Mouse (Mus musculus) urinary bladder, postnatal 36 days (tissue): Measurements from ENCODE around the gene Acvrl1.

Source experiments
- DNase-seq, 2 experiments: peaks; one replicate each; pipeline ENCODE4 v3.0.0; 2022; ENCODE audit warnings: low spot score in 2 of 2, mixed read lengths in 1 of 2

Acvrl1 gene

DNA sequence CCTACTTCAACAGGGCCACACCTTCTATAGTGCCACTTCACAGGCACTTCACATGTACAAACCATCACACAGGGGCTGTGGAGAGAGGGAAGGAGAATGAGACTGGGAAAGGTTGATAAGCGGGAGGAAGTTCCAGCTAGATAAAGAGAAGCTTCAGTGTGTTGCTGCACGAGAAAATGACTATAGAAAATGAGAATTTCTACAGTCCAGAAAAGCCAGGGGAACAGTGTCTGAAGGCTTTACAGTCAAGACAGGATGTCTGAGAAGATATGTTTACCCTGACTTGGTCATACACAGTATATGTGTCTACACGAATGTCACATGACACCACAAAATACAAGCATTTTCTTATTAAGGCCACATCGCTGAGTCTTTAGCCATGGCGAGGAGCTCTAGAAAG, 41.6 kb downstream of the Acvrl1 start:
- DNase-seq, result no peak

DNA sequence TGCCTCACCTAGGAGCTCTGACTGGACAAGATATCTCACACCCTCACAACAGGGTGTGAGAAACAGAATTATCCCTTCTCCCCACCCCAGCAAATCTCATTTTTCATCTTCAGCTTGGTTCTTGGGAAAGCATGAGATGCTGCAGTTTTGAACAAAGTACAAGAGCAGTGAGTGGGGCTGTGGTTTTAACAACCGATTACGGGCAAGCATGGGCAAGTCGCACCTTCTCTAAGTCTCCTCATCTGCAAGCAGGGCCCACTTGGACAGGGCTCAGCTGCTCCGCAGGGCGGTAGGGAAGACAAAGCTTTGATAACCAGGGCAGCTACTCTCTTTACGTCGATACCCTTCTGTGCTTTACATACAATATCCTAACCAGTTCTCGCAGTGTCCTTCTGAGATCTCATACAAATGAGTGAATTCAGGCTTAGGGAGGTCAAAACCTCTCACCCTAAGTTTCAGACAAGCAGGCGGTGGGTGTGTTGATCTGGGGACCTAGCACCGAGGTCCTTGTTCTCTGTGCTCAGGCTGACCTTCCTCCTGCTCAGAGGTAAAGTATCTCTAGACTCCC, 42.2 kb downstream of the Acvrl1 start:
- no peak for DNase-seq

DNA sequence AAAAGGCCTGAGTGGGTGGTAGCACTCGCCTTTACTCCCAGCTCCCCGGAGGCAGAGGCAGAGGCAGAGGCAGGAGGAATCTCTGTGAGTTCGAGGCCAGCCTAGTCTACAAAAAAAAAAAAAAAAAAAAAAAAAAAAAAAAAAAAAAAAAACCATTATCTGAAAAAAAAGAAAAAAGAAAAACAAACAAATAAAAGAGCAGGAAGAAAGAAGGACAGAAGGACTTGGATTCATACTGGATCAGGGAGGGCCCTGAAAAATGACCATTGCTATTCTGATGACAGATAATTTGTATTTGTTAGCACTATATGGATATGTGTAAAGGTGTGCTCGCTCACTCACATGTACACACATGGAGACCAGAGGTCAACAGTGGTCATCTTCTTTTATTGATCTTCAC, 43.0 kb downstream of the Acvrl1 start:
- DNase-seq, result no peak

DNA sequence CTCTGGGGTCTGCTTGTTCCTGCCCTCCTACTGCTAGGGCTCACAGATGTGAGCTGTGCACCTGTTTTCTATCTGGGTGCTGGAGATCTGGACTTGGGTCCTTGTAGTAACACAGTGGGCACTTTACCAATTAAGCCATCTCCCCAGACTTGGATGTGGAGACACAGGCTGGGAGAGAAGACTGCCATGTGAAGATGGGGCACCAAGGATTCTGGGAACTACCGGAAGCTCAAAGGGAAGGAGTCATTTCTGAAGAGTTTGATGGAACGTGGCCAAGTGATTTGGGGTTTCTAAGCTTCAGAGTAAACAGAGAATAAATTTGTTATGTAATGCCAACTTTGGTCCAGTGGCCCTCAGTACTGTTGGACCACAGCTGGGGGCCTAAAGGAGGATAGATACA, 43.7 kb downstream of the Acvrl1 start:
- no peak for DNase-seq

DNA sequence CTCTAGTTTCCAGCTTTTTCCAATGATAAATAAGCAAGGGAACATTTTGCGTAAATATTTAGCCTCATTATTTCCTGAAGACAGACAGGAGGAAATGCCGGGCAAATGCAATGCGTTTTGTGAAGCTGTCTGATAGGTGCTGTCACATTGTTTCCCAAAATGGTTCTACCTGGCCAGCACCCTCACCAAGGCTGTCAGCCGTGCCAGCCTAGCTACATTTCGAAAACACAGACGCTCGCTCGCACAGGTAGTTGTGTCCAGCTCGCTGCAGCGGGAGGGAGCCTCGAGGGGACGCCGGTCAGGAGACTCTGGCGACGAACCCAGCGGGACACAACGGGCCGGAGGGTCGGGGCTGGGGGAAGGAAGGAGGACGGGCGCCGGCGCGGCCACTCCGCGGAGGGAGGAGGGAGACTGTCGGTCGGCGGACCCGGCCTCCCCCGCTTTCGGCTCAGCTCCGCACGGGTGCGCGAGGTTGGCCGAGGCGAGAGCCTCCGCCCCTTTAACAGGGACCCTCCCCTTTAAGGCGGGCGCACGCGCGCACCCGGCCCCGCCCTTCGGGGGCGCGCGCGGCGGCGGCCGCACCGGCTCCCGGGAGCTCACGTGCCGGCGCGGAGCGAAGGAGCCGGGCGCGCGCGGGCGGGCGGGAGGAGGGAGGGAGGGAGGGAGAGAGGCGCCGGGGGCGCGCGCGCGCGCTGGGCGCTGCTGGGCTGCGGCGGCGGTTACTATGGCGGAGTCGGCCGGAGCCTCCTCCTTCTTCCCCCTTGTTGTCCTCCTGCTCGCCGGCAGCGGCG, 45.3 kb downstream of the Acvrl1 start, which contains the start of gene Acvr1b:
TSS of gene Acvr1b (plus strand) at position 647 of the 791 bp plus-strand sequence.
- DNase-seq, result peak; percentile 86 to 91

DNA sequence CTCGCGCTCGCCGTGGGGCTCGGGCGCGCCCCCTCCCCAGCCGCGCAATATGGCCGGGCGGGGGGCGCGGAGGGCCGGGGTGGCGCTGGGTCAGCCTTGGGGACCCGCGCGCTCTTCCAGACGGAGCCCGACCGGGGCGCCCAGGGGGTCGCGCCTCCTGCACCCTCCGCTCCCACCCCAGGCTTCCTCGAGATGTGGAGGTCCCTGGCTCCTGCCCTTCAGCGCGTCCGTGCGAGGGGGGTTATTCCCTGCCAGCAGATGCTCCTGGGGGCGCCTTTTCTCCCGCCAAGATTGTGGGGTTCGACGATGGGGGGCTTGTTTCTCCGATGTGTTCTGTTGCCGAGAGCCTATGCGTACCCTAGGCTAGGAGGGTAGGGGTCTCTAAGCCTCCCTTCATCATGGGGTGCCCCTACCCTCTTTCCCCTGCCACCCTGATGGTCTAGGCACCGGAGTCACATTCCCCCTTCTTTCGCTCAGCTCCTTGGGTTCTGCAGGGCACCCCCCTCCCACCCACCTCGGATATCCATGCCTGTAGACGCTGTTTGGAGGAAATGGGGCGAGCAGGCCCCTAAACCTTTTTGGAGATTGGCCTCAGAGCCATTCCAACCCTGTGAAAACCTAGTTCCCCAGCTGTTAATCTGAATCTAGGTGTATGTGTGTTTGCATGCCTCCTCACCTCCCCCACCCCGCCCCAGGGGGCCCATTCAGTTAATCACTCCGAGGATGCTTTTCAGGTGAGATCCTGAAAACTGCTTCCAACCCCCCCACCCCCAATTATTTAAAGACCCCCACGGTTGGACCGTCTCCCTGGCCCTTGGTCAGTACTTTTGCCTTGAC, 46.2 kb downstream of the Acvrl1 start:
- DNase-seq, result no peak

DNA sequence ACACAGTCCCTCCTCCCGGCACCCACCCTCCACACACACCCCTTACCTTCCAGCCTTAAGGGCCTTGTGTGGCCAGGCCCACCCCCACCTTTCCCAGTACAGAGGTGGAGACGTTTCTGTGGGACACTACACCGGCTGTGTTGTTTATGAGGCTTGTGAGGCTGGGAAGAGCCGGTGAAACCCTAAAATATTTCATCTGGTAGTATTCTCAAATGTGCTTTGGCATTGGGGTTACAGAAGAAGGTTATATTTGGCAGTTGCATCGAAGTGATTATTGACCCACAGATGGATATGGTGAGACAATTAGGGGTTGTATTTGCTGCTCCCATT, 46.8 kb downstream of the Acvrl1 start:
- DNase-seq, result no peak

DNA sequence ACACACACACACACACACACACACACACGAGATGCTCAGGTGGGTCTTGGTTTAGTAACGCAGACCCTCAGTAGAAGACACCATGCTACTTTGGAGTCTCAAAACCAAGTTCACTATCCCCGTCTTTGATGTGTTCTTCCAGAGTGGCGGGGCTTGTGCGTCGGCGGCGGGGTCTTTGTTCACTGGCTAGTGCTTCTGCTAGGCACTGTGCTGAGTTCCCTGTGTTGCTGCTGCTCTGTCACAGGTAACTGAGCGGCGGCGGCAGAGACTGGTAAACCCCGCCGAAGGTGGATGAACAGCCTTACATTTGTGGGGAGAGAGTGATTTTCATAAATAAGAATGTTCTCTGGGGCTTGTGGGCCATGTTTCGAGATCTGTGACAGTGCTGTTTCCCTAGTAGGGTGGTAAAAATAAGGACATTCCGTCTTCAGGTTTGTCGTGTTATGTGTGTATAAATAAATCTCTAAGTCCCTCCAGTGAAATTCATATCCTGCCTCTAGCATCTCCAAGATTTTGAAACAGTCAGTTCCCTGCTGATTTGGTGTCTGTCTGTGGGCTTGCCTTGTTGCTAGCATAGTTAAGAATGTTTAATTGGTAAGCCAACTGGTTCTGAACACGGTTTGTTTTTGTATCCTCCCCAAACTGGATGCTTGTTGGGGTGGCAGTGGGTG, 47.4 kb downstream of the Acvrl1 start:
- no peak for DNase-seq

DNA sequence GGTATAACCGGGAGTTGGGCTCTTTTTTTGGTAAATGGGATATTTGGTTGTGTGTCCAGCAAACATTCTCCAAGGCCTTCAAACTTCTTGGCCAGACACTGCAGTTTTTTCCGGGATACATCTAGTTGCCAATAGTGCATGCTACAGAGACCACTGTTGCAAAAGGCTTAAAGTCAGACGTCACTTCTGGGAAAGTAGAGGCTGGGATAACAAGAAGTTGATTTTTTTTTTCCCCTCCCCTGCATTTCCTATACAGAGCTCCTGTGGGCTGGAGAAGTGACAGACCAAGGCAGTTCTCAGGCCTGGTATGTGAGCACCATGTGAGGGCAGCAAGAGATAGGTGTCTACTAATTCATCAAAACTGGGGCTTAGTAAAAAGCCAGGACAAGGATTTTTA, 48.0 kb downstream of the Acvrl1 start:
- DNase-seq, result no peak

DNA sequence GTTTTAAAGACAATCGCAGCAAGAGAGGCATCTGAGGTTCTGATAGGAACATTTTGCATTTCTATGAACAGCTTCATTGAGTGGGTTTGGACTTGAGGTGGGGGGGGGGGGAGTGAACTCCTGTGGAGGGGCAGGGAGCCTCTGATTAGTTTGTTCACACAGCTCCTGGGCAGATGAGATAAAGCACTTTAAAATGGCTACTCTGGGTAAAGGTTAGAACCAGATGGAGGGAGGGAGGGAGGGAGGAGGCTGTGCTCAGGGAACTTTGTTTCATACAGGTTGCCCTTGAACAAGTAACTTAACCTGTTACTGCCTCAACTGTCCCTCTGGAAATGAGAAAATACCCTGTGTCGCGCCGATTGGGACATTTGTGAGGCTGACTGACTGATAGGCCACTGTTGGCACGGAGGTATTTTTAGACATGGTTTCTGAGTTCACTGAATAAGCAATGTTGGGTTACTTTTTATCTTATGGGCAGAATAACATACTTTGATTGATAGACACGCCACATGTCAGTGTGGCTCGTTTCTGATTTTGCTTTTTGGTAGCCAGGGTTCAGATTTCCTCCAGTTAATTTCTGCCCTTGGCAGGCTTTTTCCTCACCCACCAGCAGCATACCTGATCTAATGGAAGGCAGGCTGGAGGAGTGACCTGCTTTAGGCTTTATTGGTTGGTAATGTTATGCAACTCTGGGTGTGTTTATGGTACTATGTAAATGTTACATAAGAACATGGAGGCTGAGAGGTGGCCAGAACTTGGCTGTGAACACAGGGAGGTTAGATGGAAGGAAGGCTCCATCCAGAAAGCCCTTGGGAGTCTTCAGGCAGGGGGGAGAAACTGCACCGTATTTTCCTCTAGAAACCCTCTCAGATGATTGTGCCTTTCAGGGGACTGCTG, 48.7 kb downstream of the Acvrl1 start:
- DNase-seq, result no peak

DNA sequence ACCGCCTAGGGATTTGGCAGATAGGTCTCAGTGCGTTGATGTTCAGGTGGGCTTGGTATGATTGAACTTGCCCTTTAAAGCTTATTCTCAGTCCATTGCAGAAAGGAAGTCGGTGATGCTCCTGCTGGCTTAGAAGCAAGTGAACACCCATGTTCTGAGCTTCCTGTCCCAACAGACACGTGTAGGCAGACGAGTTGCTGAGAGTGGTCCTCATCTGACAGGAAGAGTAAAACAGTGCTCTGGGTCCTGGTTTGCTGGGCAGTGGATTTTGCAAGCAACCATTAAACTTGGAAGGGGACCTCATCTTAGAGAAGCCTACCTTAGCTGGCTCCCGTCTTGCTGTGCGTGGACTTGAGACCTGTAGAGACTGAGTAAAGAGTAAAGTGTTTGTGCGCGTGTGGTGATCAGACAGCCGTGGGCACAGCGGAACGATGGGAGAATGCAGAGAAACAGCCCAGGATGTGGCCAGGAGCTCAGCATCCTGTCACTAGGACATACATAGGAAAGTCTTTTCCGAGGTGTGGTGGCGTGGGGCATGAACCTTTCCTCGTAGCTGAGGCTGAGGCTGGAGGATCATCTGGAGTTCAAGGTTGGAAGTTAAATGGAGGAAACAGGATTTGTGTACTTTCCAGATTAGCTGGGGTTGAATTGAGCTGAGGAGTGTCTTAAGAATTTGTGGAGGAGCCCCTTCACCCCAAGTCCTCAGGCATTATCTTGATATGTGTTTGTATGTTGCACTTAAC, 52.2 kb downstream of the Acvrl1 start:
- no peak for DNase-seq

DNA sequence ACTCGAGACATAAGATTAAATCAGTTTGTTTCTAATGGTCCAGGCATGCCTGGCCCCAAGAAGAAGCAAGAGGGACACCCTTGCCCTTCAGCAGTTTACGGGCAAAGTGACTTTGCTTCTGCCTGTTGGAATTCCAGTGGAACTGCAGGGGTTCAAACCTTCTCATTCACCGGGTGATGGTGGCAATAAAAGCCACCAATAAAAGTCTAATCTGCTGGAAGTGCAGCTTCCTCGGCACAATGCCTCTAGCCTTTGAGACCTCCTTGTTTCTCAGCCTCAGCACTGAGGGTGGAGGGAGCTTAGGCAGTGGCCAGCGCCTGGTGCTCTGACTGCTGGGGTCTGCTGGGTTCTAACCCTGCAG, 52.8 kb downstream of the Acvrl1 start:
- DNase-seq, result no peak

DNA sequence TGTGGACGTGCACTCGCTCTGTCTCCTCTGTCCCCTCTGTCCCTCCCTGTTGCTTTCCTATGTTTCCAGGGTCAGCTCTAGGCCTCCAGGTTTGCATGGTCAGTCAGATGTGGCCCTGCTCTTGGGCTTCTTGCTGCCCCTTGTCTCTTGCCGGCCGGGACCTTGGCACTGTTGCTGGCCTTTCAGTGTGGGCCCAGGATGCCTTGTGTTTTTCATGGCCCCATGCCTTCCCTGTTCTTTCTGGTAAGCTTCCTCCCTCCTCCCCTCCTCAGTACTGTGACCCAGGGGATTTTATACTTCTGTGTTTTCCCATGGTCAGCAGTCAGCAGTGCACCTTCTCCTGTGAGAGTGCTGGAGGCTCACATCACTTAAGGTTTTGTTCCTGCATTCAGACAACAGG, 53.2 kb downstream of the Acvrl1 start:
- no peak for DNase-seq

DNA sequence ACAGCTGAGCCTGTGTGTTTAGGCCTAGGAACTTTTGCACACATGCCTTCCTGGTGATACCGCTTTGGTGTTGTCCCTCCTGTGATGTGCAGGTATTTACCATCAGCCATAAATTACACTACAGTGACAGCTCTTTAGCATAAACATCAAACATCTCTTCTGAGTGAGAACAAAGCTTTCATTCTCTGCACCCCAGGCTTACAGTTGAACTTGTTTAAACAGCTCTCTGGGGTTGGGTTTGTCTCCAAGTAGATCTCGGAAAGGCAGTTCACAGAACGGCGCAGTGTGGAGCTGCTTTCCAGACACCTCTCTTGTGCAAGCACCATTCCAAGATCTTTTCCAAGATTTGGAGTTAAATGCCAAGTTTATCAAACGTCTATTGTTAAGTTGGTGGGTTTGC, 54.4 kb downstream of the Acvrl1 start:
- DNase-seq, result no peak

DNA sequence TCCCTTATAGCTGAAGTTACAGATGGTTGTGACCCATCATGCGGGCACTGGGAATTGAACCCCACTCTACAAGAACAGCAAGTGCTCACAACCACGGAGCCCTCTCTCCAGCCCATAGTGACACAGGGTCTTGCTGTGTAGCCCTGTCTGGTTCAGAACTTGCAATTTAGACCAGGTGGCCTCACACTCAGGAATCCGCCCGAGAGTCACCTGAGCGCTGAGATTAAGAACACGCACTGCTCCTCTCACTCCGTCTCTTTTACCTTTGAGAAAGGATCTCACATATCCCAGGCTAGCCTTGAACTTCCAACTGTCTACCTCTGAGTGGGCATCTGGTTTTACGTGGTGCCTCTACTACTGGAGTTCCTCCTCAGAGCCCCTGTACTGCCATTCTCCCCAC, 56.0 kb downstream of the Acvrl1 start:
- no peak for DNase-seq

DNA sequence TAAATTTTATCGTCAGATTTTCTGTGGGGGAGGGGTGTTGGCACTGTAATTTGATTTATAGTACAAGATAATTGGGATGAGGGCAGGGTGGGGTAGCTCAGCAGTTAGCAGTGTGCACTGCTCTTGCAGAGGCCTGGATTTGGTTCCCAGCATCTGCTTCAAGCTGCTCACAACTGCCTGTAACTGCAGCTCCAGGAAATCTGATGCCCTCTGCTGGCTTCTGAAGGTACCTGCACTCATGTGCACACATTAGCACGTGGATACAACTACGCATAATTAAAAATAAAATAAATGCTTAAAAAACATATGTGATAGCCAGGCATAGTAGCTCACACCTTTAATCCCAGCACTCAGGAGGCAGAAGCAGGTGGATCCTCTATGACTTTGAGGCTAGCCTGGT, 57.2 kb downstream of the Acvrl1 start:
- no peak for DNase-seq

DNA sequence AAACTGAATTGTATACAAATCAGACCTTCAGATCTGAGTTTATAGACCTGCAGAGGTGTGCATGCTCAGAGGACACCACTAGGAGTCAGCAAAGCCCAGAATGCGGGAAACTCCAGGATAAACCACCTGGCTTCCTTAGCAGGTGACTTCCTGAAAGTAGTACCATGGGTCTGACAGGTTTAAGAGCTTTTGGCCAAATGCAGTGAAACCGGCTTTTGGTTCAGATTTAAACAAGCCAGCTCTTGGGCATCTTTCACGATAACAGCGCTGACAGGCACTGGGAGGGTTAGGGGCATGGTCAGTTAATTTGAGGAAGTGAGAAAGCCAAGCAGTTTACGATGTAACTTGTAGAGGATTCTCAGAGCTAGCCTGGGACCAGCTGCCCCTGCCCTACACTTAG, 59.6 kb downstream of the Acvrl1 start:
- DNase-seq, result no peak

DNA sequence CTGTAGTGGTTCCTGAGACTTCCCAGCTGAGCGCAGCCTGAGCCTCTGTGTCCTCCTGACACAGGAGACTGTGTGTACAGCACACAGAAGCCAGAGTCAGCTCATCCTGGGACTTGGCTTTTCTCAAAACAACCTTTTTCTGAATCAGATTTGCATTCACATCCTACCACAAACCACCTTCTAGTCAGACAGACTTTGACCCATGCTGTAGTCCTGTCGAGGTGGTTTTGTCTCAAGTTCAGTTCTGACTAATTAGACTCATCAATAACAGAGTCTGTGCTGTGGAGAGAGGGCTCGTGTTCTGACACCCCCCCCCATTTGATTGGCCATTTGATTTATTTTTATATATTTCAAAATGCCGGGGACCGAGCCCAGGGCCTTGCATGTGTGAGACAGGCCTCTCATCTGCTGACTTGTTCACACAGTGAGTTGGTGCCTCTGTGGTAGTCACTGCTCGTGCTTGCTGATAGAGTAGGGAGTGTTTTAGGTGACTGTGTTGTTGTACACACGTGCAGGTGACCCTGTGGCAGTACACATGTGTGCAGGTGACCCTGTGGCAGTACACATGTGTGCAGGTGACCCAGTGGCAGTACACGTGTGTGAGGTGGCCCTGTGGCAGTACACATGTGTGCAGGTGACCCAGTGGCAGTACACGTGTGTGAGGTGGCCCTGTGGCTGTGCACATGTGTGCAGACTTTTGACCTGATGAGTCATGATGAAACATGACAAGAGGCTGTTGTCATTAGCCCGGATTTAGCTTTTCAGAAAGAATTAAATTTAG, 61.8 kb downstream of the Acvrl1 start:
- no peak for DNase-seq

DNA sequence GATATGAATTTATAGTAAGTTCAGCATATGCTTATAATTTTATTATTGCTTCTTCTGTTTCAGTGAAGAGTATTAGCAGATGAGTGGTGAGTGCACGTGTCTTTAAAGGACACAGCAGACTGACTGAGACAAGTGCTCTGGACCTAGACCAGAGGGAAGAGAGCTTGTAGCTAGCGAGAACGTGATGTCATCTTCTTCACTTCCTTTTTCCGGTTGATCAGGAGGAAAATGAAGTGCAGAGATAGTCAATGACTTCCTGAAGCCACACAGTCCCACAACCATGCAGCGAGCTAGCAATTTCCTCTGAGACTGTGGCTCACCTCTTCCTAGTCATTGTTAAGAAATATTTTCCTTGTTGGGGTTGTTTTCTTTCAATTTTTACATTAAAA, 62.4 kb downstream of the Acvrl1 start:
- DNase-seq, result no peak
